Mouse (Mus musculus): ENCODE data around the gene Prdm1. TPM values are rescaled to one million over a fixed set of nuclear protein-coding genes. Genes with fewer than 3 reads are reported as not detected.
A peak's percentile ranks its signal among the peaks of the same experiment; 100 is the strongest.

The Prdm1 gene
- polyA plus RNA-seq, 1 experiment from 2014 or later = 6.4 TPM

DNA sequence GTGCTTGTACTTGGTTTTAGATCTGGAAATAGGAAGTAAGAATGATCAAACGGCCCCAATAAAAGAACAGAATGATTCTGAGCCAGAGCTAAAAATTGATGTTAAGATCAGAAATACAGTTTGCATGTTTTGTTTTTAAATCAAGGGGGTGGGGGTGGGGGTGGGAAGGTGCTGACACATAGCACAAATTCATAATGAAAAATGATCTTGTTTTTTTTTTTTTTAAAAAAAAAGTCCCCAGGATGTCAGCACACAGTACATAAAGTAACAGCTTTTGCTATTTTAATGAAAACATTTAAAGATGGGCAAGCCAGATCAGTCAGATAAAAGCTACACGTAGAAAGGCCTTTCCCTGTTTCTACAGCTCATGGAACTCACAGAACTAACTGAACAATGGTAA lies 74.2 kb downstream of the Prdm1 start:
- Histone ChIP-seq H3K9me3 (no peaks in the 10 kb centered on the region), H3K27ac (no peak overlapping the region), H3K27me3 (replicated peaks) (peaks cover 18% of the 10 kb centered on the region; the same call in 1 of the 2 replicates), H3K9ac (no peak overlapping the region), H3K4me1 (peaks cover 16% of the 10 kb centered on the region), H3K4me2 (no peak overlapping the region), H3K36me3 (no peaks in the 10 kb centered on the region), H3K4me3 (replicated peaks) (no peak overlapping the region)
- no peak for ATAC-seq (ENCODE audit: insufficient read depth, low FRiP score, low read depth)
- WGBS = 49% methylated on average over 2 of the region's 2 CpGs

DNA sequence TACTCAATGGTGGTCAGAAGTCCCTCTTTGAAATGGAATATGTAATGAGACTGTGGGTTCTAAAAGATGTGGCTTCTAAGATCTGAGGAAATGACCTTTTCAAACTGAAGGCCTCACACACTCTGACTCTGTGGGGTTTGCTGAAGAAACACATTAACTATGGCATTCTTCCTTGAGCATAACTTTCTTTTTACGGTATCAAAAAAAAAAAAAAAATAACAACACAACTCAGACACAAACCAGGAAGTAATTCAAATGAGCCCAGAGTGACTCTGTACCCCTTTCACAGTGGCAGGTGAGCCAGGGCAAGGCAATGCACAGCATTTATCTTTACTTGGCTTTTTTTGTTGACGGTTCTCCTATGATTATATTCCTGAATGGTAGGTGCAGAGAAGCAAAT lies 77.5 kb downstream of the Prdm1 start:
- H3K4me3 ChIP-seq (replicated peaks) = no peak overlapping the region
- H3K27me3 ChIP-seq (replicated peaks) = peaks cover 2% of the 10 kb centered on the region; the same call in 1 of the 2 replicates
- no peaks in the 10 kb centered on the region for H3K9me3 ChIP-seq
- no peak overlapping the region for H3K9ac ChIP-seq
- H3K4me1 ChIP-seq = 0 out of 2 replicates have a peak, but pooled peaks cover 4% of the 10 kb centered on the region
- 83% methylated on average over 2 of the region's 2 CpGs for WGBS
- no peak for ATAC-seq (ENCODE audit: insufficient read depth, low FRiP score, low read depth)
- no peak overlapping the region for H3K4me2 ChIP-seq
- no peaks in the 10 kb centered on the region for H3K36me3 ChIP-seq
- no peak overlapping the region for H3K27ac ChIP-seq

DNA sequence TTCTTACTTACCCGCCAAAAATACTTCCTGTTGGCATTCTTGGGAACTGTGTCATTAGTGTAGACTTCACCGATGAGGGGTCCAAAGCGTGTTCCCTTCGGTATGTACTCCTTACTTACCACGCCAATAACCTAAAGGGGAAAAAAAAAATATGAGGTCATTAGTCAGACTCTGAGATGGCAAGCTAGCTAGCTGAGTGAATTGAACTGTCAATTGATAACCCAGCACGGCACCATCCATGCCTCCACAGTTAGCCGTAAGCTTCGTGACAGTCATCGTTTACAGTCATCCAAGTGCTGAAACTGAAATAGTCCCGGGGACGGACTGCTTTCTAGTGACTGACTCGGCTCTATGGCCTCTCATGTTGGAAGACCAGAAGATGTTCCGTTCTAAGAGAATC lies 78.2 kb downstream of the Prdm1 start:
- Histone ChIP-seq H3K9ac (no peak overlapping the region), H3K36me3 (no peaks in the 10 kb centered on the region), H3K4me2 (no peak overlapping the region), H3K9me3 (no peaks in the 10 kb centered on the region), H3K27ac (no peak overlapping the region), H3K4me1 (0 out of 2 replicates have a peak, but pooled peaks cover 4% of the 10 kb centered on the region), H3K4me3 (replicated peaks) (no peak overlapping the region), H3K27me3 (replicated peaks) (no peaks in the 10 kb centered on the region)
- WGBS = 82% methylated on average over 13 of the region's 13 CpGs
- no peak for ATAC-seq (ENCODE audit: insufficient read depth, low FRiP score, low read depth)

DNA sequence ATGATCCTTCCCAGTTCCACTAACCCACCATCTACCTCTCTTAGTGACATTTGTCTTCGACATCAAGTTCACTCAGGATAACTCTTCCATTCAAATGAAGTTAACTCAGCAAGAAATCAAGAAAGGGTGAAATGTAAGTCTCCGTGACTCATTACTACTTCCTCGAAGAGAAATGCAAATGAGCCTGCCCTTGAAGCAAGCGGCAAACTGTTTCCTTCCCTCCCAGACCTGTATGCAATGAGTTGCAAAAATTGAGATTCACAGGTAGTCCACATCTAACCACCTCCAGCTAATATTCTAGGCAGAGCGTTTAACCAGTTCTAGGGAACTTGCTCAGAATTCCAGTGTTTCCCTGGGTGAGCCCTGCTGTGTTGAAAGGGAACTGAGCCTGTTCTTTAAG lies 78.6 kb downstream of the Prdm1 start:
- Histone ChIP-seq H3K36me3 (no peaks in the 10 kb centered on the region), H3K4me2 (no peak overlapping the region), H3K27ac (no peak overlapping the region), H3K9me3 (no peaks in the 10 kb centered on the region), H3K4me1 (peaks cover 7% of the 10 kb centered on the region; the same call in 1 of the 2 replicates), H3K27me3 (replicated peaks) (no peaks in the 10 kb centered on the region), H3K9ac (no peak overlapping the region), H3K4me3 (replicated peaks) (no peak overlapping the region)
- ATAC-seq (ENCODE audit: insufficient read depth, low FRiP score, low read depth) = no peak
- WGBS = 71% methylated on average over 5 of the region's 5 CpGs

DNA sequence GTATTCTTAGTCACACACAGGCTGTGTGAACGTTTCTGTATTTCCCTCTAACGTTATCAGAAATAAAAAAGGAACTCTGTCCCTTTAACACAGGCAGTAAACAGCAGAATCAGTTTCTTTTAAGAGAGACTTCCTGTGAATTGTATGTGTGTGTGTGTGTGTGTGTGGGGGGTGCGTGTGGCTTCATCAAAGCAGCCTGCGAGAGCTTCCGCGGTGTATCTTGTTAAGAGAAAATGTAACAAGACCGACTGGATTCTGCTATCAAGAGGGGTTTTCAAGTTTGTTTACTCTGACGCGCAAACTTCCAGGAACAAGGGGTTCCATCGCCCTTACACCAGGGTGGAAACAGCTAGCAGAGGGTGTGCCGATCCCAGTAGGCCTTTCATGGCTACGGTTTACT lies 80.1 kb downstream of the Prdm1 start:
- Histone ChIP-seq H3K4me2 (peak overlapping the region; percentile 44), H3K36me3 (no peaks in the 10 kb centered on the region), H3K27ac (peak overlapping the region; percentile 73), H3K9ac (no peak overlapping the region), H3K4me3 (replicated peaks) (no peak overlapping the region), H3K9me3 (no peaks in the 10 kb centered on the region), H3K4me1 (peaks cover 7% of the 10 kb centered on the region; the same call in 1 of the 2 replicates), H3K27me3 (replicated peaks) (no peaks in the 10 kb centered on the region)
- ATAC-seq (ENCODE audit: insufficient read depth, low FRiP score, low read depth) = no peak
- whole genome bisulfite sequencing = 15% methylated on average over 12 of the region's 12 CpGs

DNA sequence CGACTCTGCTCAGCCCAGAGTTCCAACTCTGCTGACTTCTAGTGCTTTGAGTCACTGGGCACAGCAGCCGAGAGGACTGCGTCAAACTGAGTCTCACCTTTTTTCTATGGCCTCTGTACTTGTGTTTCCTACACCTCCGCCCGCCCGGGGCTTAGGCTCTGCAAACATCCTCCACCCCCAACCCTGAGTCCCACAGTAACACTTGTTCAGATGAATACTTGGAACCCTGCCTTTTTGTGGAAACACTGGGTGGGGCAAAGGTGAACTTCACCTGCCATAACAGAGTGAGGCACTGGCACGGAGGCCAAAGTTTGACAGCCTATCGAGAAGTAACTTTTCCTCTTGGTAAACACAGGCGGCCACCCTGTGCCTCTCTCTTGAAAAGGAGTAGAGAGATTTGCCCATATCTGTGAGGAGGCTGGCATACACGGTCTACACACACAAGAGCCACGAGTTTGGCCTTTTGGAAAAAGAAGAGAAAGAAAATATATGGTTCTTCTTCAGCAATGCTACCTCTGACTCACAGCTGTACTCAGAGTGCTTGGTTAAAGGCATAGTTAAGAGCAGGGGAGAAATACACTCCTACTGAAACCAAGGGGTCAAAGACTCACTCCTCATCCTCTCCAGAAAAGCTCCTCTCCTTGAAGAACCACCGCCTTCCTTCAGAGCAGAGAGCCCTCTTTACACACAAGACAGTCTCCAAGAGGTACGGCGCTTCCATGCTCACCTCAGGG lies 80.7 kb downstream of the Prdm1 start:
- no peak overlapping the region for H3K4me3 ChIP-seq (replicated peaks)
- H3K4me1 ChIP-seq = peaks cover 7% of the 10 kb centered on the region; the same call in 1 of the 2 replicates
- H3K9ac ChIP-seq = no peak overlapping the region
- WGBS = 58% methylated on average over 14 of the region's 14 CpGs
- peak overlapping the region; percentile 73 for H3K27ac ChIP-seq
- H3K9me3 ChIP-seq = no peaks in the 10 kb centered on the region
- ATAC-seq (ENCODE audit: insufficient read depth, low FRiP score, low read depth) = peak; percentile 90
- H3K4me2 ChIP-seq = peak overlapping the region; percentile 44
- no peaks in the 10 kb centered on the region for H3K27me3 ChIP-seq (replicated peaks)
- no peaks in the 10 kb centered on the region for H3K36me3 ChIP-seq

DNA sequence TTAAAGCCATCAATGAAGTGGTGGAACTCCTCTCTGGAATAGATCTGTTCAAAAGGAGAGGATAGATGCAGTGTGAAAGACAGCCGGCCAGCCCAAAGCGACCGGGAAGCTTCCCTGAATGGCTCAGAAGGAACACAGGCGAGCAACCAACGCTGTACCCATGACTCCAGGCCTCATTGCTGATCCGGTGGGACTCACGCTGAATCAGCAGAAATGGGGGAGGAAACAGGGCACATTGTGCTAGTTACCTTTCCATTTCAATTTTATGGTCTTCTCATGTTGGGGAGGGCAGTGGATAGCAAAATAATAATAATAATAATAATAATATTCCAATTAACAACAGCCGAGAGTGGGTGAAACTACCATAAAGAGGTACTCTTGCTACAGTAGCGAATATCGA lies 81.3 kb downstream of the Prdm1 start:
- no peak overlapping the region for H3K9ac ChIP-seq

DNA sequence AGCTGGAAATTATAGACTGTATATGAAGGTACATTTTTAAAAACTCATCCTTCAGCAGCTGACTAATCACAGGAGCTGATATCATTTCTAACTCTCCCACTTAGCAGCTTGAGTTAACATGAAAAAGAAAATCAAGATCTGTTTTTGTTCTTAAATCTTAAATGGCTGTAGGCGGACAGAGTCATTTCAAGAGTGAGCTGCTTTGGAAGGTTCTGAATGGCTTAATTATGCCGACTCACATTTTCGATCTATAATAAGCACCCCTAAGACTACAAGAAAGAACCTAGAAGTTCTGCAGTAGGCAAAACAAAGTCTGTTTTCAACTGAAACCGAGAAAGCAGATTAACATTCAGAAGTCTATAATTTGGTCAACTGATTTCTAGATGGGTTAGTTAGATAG lies 83.9 kb downstream of the Prdm1 start:
- H3K4me2 ChIP-seq = no peak overlapping the region
- no peak overlapping the region for H3K4me3 ChIP-seq (replicated peaks)
- H3K9ac ChIP-seq = no peak overlapping the region
- no peak for ATAC-seq (ENCODE audit: insufficient read depth, low FRiP score, low read depth)
- no peak overlapping the region for H3K27ac ChIP-seq
- H3K36me3 ChIP-seq = no peaks in the 10 kb centered on the region
- no peaks in the 10 kb centered on the region for H3K9me3 ChIP-seq
- H3K27me3 ChIP-seq (replicated peaks) = no peaks in the 10 kb centered on the region
- H3K4me1 ChIP-seq = peaks cover 7% of the 10 kb centered on the region; the same call in 1 of the 2 replicates
- WGBS = 69% methylated on average over 4 of the region's 4 CpGs

More for the DNA sequence above, 81.3 kb downstream of the Prdm1 start:
- H3K27me3 ChIP-seq (replicated peaks) = no peaks in the 10 kb centered on the region
- WGBS = 79% methylated on average over 10 of the region's 10 CpGs
- no peaks in the 10 kb centered on the region for H3K36me3 ChIP-seq
- peaks cover 7% of the 10 kb centered on the region; the same call in 1 of the 2 replicates for H3K4me1 ChIP-seq
- peak overlapping the region; percentile 73 for H3K27ac ChIP-seq
- H3K4me3 ChIP-seq (replicated peaks) = no peak overlapping the region
- ATAC-seq (ENCODE audit: insufficient read depth, low FRiP score, low read depth) = no peak; the same call in 1 of the 2 replicates
- no peaks in the 10 kb centered on the region for H3K9me3 ChIP-seq
- no peak overlapping the region for H3K4me2 ChIP-seq

DNA sequence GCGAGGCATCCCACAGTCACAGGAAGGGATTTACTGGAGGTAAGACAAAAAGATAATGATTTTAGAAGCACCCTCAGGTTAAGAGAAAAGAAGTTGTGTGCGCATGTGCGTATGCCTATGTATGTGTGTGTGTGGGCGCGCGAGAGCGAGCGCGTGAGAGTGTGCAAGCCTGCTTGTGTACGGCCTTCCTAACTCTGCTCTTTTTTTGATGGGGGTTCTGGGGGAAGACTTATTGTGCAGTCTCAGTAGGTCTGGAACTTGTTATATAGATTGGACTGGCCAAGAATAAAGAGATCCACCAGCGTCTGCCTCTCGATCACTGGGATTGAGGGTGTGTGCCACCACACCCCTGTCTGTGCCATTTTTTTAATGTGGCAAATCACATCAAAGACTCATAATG lies 84.6 kb downstream of the Prdm1 start:
- H3K4me1 ChIP-seq = peaks cover 7% of the 10 kb centered on the region; the same call in 1 of the 2 replicates
- 43% methylated on average over 12 of the region's 12 CpGs for WGBS
- peak overlapping the region; percentile 9; the same call in 1 of the 2 replicates for H3K4me2 ChIP-seq
- no peaks in the 10 kb centered on the region for H3K9me3 ChIP-seq
- no peak overlapping the region for H3K27ac ChIP-seq
- no peaks in the 10 kb centered on the region for H3K27me3 ChIP-seq (replicated peaks)
- no peak overlapping the region for H3K9ac ChIP-seq
- H3K4me3 ChIP-seq (replicated peaks) = no peak overlapping the region
- no peak for ATAC-seq (ENCODE audit: insufficient read depth, low FRiP score, low read depth)
- no peaks in the 10 kb centered on the region for H3K36me3 ChIP-seq

DNA sequence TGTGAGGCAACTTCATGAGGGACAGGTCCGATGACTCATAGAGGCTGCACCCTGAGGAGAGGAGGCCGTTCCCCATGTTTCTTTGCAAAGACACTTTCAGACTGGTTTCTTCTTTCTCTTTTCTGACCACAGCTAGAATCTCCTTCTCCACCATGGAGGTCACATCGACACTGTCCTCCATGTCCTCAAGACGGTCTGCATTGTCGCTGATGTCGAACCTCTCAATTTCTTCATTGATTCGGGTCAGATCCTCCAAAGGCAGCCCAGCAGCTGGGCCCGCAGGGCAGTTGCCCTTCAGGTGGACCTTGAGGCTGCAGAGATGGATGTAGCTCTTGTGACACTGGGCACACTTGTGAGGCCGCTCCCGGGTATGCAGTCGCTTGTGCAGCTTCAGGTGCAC lies 88.6 kb downstream of the Prdm1 start:
- no peak for ATAC-seq (ENCODE audit: insufficient read depth, low FRiP score, low read depth)
- Histone ChIP-seq H3K9ac (no peak overlapping the region), H3K9me3 (no peaks in the 10 kb centered on the region), H3K4me2 (no peak overlapping the region), H3K27me3 (replicated peaks) (no peaks in the 10 kb centered on the region), H3K4me1 (0 out of 2 replicates have a peak, but pooled peaks cover under 1% of the 10 kb centered on the region), H3K36me3 (no peaks in the 10 kb centered on the region), H3K4me3 (replicated peaks) (no peak overlapping the region), H3K27ac (no peak overlapping the region)
- 89% methylated on average over 11 of the region's 11 CpGs for WGBS

DNA sequence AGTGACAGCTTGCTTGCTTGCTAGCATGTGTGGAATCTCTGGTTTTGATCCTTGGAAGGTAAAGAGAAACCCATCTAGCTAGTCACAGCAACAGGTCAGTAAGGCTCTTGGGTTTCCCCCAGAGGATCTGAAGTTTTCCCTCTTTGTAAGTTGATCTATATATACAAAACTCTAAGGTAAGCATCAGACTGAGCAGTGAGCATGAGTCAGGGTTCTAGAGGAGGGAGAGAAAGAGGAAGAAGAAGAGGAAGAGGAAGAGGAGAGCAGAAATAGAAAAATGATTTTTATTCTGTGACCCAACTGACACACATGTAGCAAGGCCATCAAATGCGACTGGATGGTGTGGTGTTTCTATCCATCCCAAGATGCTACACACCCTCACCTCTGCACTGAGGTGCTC lies 90.7 kb downstream of the Prdm1 start:
- H3K27me3 ChIP-seq (replicated peaks) = no peaks in the 10 kb centered on the region
- no peak overlapping the region for H3K27ac ChIP-seq
- H3K4me2 ChIP-seq = no peak overlapping the region
- no peak for ATAC-seq (ENCODE audit: insufficient read depth, low FRiP score, low read depth)
- H3K36me3 ChIP-seq = no peaks in the 10 kb centered on the region
- H3K4me1 ChIP-seq = no peaks in the 10 kb centered on the region
- 97% methylated on average over 1 of the region's 1 CpGs for WGBS
- no peak overlapping the region for H3K4me3 ChIP-seq (replicated peaks)
- H3K9me3 ChIP-seq = no peaks in the 10 kb centered on the region
- no peak overlapping the region for H3K9ac ChIP-seq

DNA sequence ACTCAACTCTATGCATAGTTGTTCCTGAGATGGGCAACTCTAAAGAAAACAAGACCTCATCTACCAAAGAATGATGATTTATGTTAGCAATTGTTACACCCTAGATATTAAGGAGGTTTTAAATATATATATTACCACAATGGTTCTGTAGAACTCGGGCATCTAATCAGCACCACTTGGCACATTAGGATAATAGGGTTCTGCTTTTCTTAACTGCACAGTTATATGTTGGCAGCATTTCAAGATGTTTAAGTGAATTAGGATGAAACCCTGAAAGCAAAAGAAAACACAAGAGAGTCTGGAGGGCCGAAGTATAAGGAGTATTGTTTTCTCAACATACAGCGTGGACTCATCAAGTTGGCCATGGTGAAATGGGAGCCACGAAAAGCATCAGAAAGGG lies 92.3 kb downstream of the Prdm1 start:
- H3K27me3 ChIP-seq (replicated peaks) = no peaks in the 10 kb centered on the region
- H3K4me3 ChIP-seq (replicated peaks) = no peak overlapping the region
- no peak overlapping the region for H3K27ac ChIP-seq
- H3K4me2 ChIP-seq = no peak overlapping the region
- 0 out of 2 replicates have a peak, but pooled peaks cover 3% of the 10 kb centered on the region for H3K4me1 ChIP-seq
- ATAC-seq (ENCODE audit: insufficient read depth, low FRiP score, low read depth) = no peak
- H3K9ac ChIP-seq = no peak overlapping the region
- WGBS = 76% methylated on average over 4 of the region's 4 CpGs
- H3K36me3 ChIP-seq = no peaks in the 10 kb centered on the region
- no peaks in the 10 kb centered on the region for H3K9me3 ChIP-seq
